Mouse (Mus musculus): ENCODE measurements around the gene G0s2. TPM values are rescaled to one million over a fixed set of nuclear protein-coding genes. Genes with fewer than 3 reads are reported as not detected.

Gene G0s2
- 169 and 190 TPM in 2 replicates for total RNA-seq (2017)

GRCm38 (mm10) chr1:193272916-193273601 is at the start of gene G0s2:
Gene G0s2, minus strand, starts transcription at chr1:193273217.
- peak; percentile 68 for ATAC-seq (ENCODE audit: extremely low read depth, insufficient number of reproducible peaks, low FRiP score, poor library complexity, severe bottlenecking)

- no peak for ATAC-seq (ENCODE audit: extremely low read depth, insufficient number of reproducible peaks, low FRiP score, poor library complexity, severe bottlenecking)
Measured at GRCm38 (mm10) chr1:193320398-193320797, 47.4 kb upstream of the G0s2 start.

DNA sequence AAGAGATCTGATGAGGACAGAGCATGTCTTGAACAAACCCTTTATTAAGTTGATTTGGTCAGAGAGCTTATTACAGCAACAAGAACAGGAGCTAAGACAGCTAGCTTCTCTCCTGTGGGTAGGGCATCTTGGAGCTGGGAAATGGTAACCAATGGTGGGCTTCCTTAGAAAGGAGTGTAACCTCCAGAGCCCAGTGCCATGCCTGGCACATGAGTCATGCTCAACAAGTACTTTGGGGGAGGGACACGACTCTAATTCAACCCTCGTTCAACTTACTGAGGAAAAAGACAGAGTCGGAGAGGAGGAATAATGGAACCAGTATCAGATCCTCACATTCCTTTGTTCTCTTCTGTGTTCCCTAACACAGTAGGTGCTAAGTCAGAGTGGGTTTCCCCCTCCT is 46.7 kb upstream of the G0s2 start:
- no peak for ATAC-seq (ENCODE audit: extremely low read depth, insufficient number of reproducible peaks, low FRiP score, poor library complexity, severe bottlenecking)

- no peak for ATAC-seq (ENCODE audit: extremely low read depth, insufficient number of reproducible peaks, low FRiP score, poor library complexity, severe bottlenecking)
Measured at GRCm38 (mm10) chr1:193317159-193317559, 44.1 kb upstream of the G0s2 start.

DNA sequence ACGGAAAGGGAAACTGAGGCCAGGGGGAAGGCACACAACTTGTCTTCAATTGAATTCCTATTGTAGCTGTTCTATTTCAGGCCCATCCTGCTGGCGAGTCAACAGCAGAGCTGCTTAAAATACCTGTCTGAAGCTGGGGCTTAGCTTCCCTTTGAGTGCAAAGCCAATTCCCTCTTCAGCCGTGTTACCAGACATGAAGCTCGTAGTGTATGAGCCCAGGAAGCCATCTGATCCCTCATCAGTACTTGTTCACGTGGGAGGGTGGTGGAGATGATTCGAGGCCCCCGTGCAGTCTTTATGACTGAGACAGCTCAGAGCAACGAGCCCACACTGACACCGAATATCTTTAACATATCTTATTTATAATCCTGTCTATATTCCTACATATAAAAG is 43.3 kb upstream of the G0s2 start:
- no peak for ATAC-seq (ENCODE audit: extremely low read depth, insufficient number of reproducible peaks, low FRiP score, poor library complexity, severe bottlenecking)

- no peak for ATAC-seq (ENCODE audit: extremely low read depth, insufficient number of reproducible peaks, low FRiP score, poor library complexity, severe bottlenecking)
Measured at GRCm38 (mm10) chr1:193315705-193316357, 42.8 kb upstream of the G0s2 start.

GRCm38 (mm10) chr1:193311596-193311995 is 38.6 kb upstream of the G0s2 start:
- ATAC-seq (ENCODE audit: extremely low read depth, insufficient number of reproducible peaks, low FRiP score, poor library complexity, severe bottlenecking) = no peak

DNA sequence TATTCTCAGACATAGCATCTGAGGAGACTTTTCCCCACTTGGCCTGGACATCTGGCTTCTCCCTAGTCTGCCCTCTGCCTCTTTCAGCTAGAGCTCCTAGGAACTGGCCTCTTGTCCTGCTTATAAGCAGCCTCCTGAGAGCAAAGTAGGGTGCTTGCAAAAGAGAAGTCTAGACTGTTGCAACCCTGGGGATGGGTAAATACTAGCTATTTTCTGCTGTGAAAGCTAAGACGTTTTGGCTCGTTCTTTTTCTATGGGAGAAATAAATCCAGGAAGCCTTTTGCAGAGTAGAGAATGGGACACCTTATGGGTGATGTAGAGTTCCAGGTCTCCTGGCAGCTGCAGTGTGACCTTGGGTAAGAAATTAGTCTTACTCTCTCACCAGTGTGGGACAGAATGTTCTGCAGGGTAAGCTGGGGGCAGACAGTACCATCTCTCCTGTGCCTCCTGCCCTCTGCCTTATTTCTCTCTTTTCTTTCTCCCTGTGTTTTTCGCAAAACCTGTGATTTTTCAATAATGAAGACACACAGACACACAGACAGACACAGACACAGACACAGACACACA is 37.6 kb upstream of the G0s2 start:
- ATAC-seq (ENCODE audit: extremely low read depth, insufficient number of reproducible peaks, low FRiP score, poor library complexity, severe bottlenecking) = no peak

DNA sequence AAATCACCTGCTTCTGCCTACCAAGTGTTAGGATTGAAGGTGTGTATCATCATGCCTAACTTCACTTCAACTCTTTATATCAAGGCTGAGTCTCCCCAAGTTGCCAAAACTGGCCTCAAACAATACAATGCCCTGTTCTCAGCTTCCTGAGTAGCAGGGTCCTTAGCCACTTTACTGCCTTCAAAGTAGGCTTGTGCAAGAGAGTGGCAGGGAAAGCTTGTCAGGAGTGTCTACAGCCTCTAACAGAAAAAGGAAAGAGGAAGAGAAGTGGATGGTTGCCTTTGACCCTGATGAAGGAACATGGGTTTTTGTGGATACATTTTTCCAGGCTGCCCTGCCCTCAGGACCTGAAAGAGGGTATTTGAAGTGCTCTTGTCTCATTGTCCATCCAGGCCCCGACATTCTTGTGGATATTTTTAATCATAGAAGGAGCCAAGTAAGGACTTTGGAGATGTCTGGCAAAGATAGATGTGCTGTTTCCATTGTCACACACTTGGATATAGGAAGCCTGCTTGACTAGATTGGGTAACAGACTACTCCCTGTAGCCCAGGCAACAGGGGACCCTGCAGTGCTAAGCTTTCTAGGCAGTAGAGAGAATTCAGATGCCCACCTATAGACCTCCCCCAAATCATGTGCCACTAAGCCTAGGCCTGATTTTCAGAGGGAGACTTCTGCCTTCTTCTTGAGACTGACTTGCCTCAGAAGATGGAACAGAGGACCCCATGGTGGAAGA is 36.9 kb upstream of the G0s2 start:
- no peak for ATAC-seq (ENCODE audit: extremely low read depth, insufficient number of reproducible peaks, low FRiP score, poor library complexity, severe bottlenecking)

GRCm38 (mm10) chr1:193306832-193307231 is 33.8 kb upstream of the G0s2 start:
- no peak for ATAC-seq (ENCODE audit: extremely low read depth, insufficient number of reproducible peaks, low FRiP score, poor library complexity, severe bottlenecking)

DNA sequence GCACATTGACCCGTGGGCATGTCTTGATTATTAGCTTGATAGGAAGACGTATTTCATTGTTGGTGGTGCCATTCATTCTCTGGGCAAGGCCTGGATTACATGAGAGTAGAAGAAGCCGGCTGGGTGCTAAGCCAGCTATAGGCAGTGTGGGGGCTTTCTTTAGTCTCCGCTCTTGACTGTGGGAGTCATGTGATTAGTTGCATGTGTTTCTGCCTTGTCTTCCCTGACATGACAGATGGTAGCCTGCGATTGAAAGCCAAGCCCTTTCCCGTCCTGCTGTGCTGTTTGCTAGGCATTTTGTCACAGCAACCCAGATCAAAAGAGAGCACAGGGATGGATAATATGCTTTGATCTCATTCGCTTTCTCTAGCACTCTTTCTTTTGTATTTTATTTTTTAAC is 32.4 kb upstream of the G0s2 start:
- no peak for ATAC-seq (ENCODE audit: extremely low read depth, insufficient number of reproducible peaks, low FRiP score, poor library complexity, severe bottlenecking)

DNA sequence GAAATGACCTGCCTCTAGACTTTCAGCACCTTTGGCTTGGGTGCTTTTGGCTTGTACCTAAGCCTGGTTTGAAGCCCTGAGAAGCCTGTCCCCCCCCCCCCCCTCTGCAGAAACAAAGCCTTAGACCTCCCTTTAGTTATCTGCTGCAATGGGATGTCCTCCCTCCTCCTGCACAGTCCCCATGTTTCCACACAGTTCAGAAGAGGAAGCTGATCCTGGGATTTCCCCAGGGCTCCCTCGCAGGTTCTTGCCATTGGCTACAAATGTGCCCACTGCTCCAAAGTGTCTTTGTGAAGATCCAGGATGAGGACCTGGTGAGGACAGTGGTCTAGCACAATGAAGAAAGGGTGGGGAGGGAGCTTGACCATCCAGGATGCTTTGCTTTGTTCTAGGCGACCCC is 30.1 kb upstream of the G0s2 start:
- no peak for ATAC-seq (ENCODE audit: extremely low read depth, insufficient number of reproducible peaks, low FRiP score, poor library complexity, severe bottlenecking)

- ATAC-seq (ENCODE audit: extremely low read depth, insufficient number of reproducible peaks, low FRiP score, poor library complexity, severe bottlenecking) = no peak
Measured at GRCm38 (mm10) chr1:193302093-193302405, 29.0 kb upstream of the G0s2 start.

DNA sequence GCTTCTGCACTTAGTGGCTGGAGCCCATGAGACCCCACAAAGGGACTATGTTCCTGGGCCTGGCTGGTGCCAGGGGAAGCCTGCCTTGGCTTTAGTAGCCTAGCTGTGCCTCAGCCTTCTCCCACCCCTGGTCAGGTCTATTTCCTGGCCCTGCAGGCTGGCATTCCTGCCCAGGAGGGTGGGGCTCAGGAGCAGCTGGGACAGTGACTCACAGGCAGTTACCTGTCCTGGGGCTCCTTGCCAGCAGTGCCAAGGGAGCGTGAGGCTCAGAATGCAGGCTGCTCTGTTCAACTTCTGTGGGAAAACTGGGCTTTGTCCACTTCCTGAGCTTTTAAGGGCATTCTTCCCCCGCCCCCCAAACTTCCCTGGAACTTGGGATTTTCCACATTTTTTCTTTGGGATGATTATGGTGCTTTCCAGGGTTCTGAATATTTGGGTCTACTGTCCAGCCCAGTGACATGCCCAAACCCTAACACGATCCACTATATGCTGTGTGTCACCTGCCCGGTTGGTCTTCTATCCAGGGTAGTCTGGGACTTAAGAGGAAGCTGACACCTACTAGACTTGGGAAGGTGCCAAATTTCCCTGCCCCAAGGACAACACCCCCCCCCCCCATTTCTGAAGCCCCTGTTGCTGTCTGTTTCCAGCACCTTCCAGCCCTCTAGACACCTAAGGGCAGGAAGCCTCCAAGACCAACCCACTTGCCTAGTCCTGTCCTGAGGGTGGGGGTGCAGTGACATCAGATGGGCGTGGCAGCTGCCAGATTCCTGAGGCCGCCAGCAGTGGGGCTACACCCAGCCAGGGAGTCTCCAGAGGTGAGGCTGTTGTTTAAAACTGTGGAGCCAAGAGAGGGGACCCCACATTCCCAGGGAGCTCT is 28.4 kb upstream of the G0s2 start:
- ATAC-seq (ENCODE audit: extremely low read depth, insufficient number of reproducible peaks, low FRiP score, poor library complexity, severe bottlenecking) = no peak

DNA sequence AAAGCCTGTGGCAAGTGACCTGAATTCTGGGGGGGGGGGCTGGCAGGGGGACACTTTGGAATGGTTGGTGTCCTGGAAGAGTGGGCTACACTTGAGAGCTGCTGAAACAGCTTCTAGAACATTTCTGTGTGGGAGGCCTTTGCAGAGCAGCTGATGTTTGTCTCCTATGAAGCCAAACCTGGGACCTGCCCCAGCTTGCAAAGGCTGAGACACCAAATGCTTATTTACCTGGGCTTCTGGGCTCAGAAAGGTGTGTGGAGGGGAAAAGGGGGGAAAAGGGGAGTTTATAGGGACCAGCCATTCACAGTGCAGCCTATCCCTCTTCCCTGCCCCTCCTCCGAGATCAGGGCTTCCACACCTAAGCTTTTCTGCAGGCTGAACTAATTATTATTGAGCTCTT is 27.0 kb upstream of the G0s2 start:
- no peak for ATAC-seq (ENCODE audit: extremely low read depth, insufficient number of reproducible peaks, low FRiP score, poor library complexity, severe bottlenecking)

DNA sequence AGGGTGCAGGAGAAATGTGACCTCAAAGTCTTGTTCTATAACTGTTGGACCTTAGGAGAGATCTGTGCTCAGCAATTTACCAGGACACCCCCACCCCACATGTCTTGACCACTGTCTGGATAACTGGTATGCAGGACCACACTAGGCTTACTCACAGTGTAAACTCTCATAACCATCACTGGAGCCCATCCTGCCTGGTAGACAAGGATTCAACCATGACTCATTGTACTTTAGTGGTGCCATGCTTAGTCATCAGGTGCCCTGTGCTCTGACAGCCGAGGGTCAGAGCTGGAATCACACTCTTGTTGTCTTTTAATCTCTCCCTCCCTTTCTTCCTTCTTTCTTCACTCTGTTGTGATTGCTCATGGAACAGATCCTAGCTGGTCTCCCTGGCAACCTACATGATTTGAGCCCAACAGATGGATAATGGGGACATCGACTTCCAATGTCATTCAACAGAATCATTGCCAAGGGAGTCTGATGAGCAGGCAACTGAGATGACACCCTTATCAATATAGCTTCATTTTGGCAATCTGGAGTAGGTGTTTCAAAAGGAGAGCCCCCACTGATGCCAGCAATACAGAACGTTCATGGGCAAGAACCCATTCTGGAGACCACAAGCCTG is 25.2 kb upstream of the G0s2 start:
- no peak for ATAC-seq (ENCODE audit: extremely low read depth, insufficient number of reproducible peaks, low FRiP score, poor library complexity, severe bottlenecking)

GRCm38 (mm10) chr1:193295920-193296319 is 22.9 kb upstream of the G0s2 start:
- no peak for ATAC-seq (ENCODE audit: extremely low read depth, insufficient number of reproducible peaks, low FRiP score, poor library complexity, severe bottlenecking)

DNA sequence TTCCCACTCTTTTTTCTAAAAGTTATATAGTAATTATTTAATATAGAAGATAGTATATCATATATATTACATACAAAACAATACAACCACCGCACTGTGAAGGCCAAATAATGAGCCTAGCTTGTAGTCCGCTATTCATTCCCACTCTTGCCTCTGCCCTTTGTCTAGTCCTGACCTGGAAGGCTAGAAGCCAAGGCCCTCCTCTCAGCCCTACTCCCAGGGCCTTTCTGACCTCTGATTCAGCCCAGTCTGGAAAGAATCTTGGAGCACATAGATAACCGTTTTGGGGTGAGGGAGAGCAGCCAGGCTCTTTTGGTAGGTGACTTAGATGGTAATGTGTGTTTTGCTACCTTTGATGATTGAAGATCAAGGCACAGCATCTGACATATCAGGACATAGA is 20.9 kb upstream of the G0s2 start:
- no peak for ATAC-seq (ENCODE audit: extremely low read depth, insufficient number of reproducible peaks, low FRiP score, poor library complexity, severe bottlenecking)

- ATAC-seq (ENCODE audit: extremely low read depth, insufficient number of reproducible peaks, low FRiP score, poor library complexity, severe bottlenecking) = no peak
Measured at GRCm38 (mm10) chr1:193293039-193293438, 20.0 kb upstream of the G0s2 start.
